Mouse (Mus musculus) CH12.LX (cell line): ENCODE measurements around the gene Alkbh6. TPM values are rescaled to one million over a fixed set of nuclear protein-coding genes. Genes with fewer than 3 reads are reported as not detected.

Experiments
- DNase-seq: peaks from one replicate; pipeline ENCODE4 v3.0.0-alpha.2; 2013; ENCODE audit errors: extremely low read depth
- H3K27ac ChIP-seq: 2 replicates; pipeline ENCODE4 v1.5.1; 2012; ENCODE audit warnings: low read depth, mild to moderate bottlenecking, control low read depth, moderate library complexity; ENCODE audit not compliant: insufficient read depth
- H3K27me3 ChIP-seq: replicated peaks from 2 replicates; pipeline ENCODE3; 2012; ENCODE audit warnings: inconsistent platforms
- H3K36me3 ChIP-seq, 2 experiments: replicated peaks in 1 of 2; 2 replicates each; pipeline versions ENCODE3 to v1.6.1; 2012; ENCODE audit warnings: inconsistent platforms in 1 of 2, low read length in 1 of 2, mild to moderate bottlenecking in 1 of 2, mixed read lengths in 1 of 2, moderate library complexity in 1 of 2; ENCODE audit not compliant: control insufficient read depth in 1 of 2, insufficient read depth in 1 of 2
- H3K4me1 ChIP-seq, 2 experiments: 2 replicates each; pipeline ENCODE4 v1.6.1; 2012; ENCODE audit warnings: inconsistent platforms in 1 of 2, moderate library complexity in 1 of 2; ENCODE audit not compliant: insufficient read depth in 2 of 2, control insufficient read depth in 1 of 2
- H3K4me2 ChIP-seq: 2 replicates; pipeline ENCODE4 v1.6.1; 2012; ENCODE audit warnings: low read depth, mild to moderate bottlenecking, control low read depth; ENCODE audit not compliant: poor library complexity, insufficient read depth, severe bottlenecking
- H3K4me3 ChIP-seq, 3 experiments: fragments of 150-350 bp in 1 of 3; sonication (generic) in 1 of 3; replicated peaks in 1 of 3; 2 replicates each; pipeline versions ENCODE3 to v1.5.1; 2011 to 2012; ENCODE audit warnings: low read depth in 2 of 3, low read length in 2 of 3, mild to moderate bottlenecking in 2 of 3, moderate library complexity in 2 of 3, control low read depth in 1 of 3, improper control_type of control experiment in 1 of 3, inconsistent platforms in 1 of 3, mixed read lengths in 1 of 3; ENCODE audit not compliant: poor library complexity in 1 of 3
- H3K79me2 ChIP-seq: replicated peaks from 2 replicates; pipeline ENCODE4 v1.6.1; 2012; ENCODE audit warnings: mild to moderate bottlenecking, moderate library complexity; ENCODE audit not compliant: control insufficient read depth, poor library complexity, insufficient read depth, severe bottlenecking; ENCODE audit errors: extremely low read depth
- H3K9ac ChIP-seq: 2 replicates; pipeline ENCODE4 v1.6.1; 2012; ENCODE audit warnings: low read depth, mild to moderate bottlenecking, control low read depth, moderate library complexity; ENCODE audit not compliant: insufficient read depth
- H3K9me3 ChIP-seq: replicated peaks from 2 replicates; pipeline ENCODE3; 2012; ENCODE audit warnings: low read length, inconsistent platforms, mixed read lengths
- CHD2 ChIP-seq: IDR thresholded peaks from 2 replicates; pipeline ENCODE4 v1.6.1; 2011; ENCODE audit warnings: low read length, improper control_type of control experiment
- CTCF ChIP-seq, 2 experiments: IDR thresholded peaks in 1 of 2; conservative IDR thresholded peaks in 1 of 2; 2 replicates each; pipeline ENCODE4 v1.5.1; 2011 to 2012; ENCODE audit warnings: low read depth in 2 of 2, low read length in 2 of 2, improper control_type of control experiment in 1 of 2, inconsistent platforms in 1 of 2, mild to moderate bottlenecking in 1 of 2, moderate library complexity in 1 of 2
- E2F4 ChIP-seq: IDR thresholded peaks from 2 replicates; pipeline ENCODE4 v1.6.1; 2011; ENCODE audit warnings: low read depth, low read length, improper control_type of control experiment; ENCODE audit not compliant: insufficient replicate concordance
- EP300 ChIP-seq: IDR thresholded peaks from 2 replicates; pipeline ENCODE4 v1.6.1; 2011; ENCODE audit warnings: low read length, improper control_type of control experiment
- GABPA ChIP-seq: IDR thresholded peaks from 2 replicates; pipeline ENCODE4 v1.6.1; 2012; ENCODE audit warnings: low read depth, low read length, improper control_type of control experiment, inconsistent platforms; ENCODE audit not compliant: insufficient replicate concordance
- HCFC1 ChIP-seq: IDR thresholded peaks from 2 replicates; pipeline ENCODE4 v1.6.1; 2012; ENCODE audit warnings: low read depth, mild to moderate bottlenecking, inconsistent platforms, low read length, improper control_type of control experiment
- JUN ChIP-seq: IDR thresholded peaks from 2 replicates; pipeline ENCODE4 v1.6.1; 2011; ENCODE audit warnings: low read depth, mild to moderate bottlenecking, low read length, improper control_type of control experiment, moderate library complexity; ENCODE audit not compliant: insufficient read depth
- JUND ChIP-seq: conservative IDR thresholded peaks from 2 replicates; pipeline ENCODE4 v1.6.1; 2011; ENCODE audit warnings: low read depth, low read length, improper control_type of control experiment
- KAT2A ChIP-seq: IDR thresholded peaks from 2 replicates; pipeline ENCODE4 v1.6.1; 2012; ENCODE audit warnings: low read length, improper control_type of control experiment, inconsistent platforms; ENCODE audit not compliant: insufficient replicate concordance
- MAX ChIP-seq: IDR thresholded peaks from 2 replicates; pipeline ENCODE4 v1.6.1; 2011; ENCODE audit warnings: low read length, improper control_type of control experiment
- MAZ ChIP-seq: IDR thresholded peaks from 2 replicates; pipeline ENCODE4 v1.6.1; 2012; ENCODE audit warnings: low read depth, mild to moderate bottlenecking, inconsistent platforms, low read length, improper control_type of control experiment, moderate library complexity
- MEF2A ChIP-seq: IDR thresholded peaks from 2 replicates; pipeline ENCODE4 v1.6.1; 2014; ENCODE audit warnings: low read depth, mild to moderate bottlenecking, inconsistent platforms, low read length, improper control_type of control experiment, borderline replicate concordance
- MYC ChIP-seq: IDR thresholded peaks from 2 replicates; pipeline ENCODE4 v1.6.1; 2011; ENCODE audit warnings: low read depth, mild to moderate bottlenecking, improper control_type of control experiment, low read length
- NELFE ChIP-seq: IDR thresholded peaks from 2 replicates; pipeline ENCODE4 v1.6.1; 2011; ENCODE audit warnings: low read depth, low read length, improper control_type of control experiment
- PAX5 ChIP-seq: IDR thresholded peaks from 2 replicates; pipeline ENCODE4 v1.6.1; 2012; ENCODE audit warnings: low read length, inconsistent platforms, mixed read lengths
- POLR2A ChIP-seq: IDR thresholded peaks from 2 replicates; pipeline ENCODE4 v1.6.1; 2011; ENCODE audit warnings: low read depth, mild to moderate bottlenecking, improper control_type of control experiment, low read length
- SIN3A ChIP-seq: IDR thresholded peaks from 2 replicates; pipeline ENCODE4 v1.6.1; 2012; ENCODE audit warnings: low read length, improper control_type of control experiment, inconsistent platforms
- SMC3 ChIP-seq: IDR thresholded peaks from 2 replicates; pipeline ENCODE4 v1.6.1; 2011; ENCODE audit warnings: low read depth, low read length, improper control_type of control experiment
- TBP ChIP-seq: conservative IDR thresholded peaks from 2 replicates; pipeline ENCODE4 v1.6.1; 2011; ENCODE audit warnings: low read depth, low read length, improper control_type of control experiment
- USF2 ChIP-seq: conservative IDR thresholded peaks from 2 replicates; pipeline ENCODE4 v1.6.1; 2011; ENCODE audit warnings: low read depth, low read length, improper control_type of control experiment
- ZC3H11A ChIP-seq: IDR thresholded peaks from 2 replicates; pipeline ENCODE4 v1.6.1; 2012; ENCODE audit warnings: low read depth, mild to moderate bottlenecking, inconsistent platforms, low read length, improper control_type of control experiment
- ZKSCAN1 ChIP-seq: IDR thresholded peaks from 2 replicates; pipeline ENCODE4 v1.6.1; 2012; ENCODE audit warnings: low read depth, inconsistent platforms, low read length, improper control_type of control experiment, borderline replicate concordance
- ZNF384 ChIP-seq: IDR thresholded peaks from 2 replicates; pipeline ENCODE4 v1.6.1; 2012; ENCODE audit warnings: low read depth, low read length, improper control_type of control experiment, inconsistent platforms
- dilution Hi-C: fragments of 300-500 bp; cut with MboI; formaldehyde crosslinking; loops from 2 replicates; pipeline ENCODE4 v1.14.3; 2020; ENCODE audit warnings: low sequenced_read_pairs; ENCODE audit not compliant: extremely low pct_unique_long_range_greater_than_20kb, extremely low pct_ligation_motif_present
- in situ Hi-C: fragments of 300-500 bp; cut with MboI; formaldehyde crosslinking; loops from 3 replicates; pipeline ENCODE4 v1.14.3; 2019; ENCODE audit warnings: low sequenced_read_pairs, low pct_ligation_motif_present, low pct_unique_long_range_greater_than_20kb, mixed read lengths
- polyA plus RNA-seq: library from polyadenylated mRNA; unstranded; fragments of >175 nt; gene quantifications from 2 replicates; pipeline ENCODE4 v1.2.1, GENCODE M21; 2012; ENCODE audit warnings: low read depth; ENCODE audit not compliant: insufficient read length
- total RNA-seq, 2 experiments: library from RNA; depleted of rRNA; stranded (reverse); fragments of 300-350 nt in 1 of 2; fragments of >200 nt in 1 of 2; gene quantifications; 2 replicates each; pipeline ENCODE4 v1.2.3; 2012 to 2014

The Alkbh6 gene
- total and polyA plus RNA-seq, 3 experiments = 25.2 to 35.7 (median 28.8) TPM

GRCm38 (mm10) chr7:30309395-30310129 lies 1.0 kb downstream of the Alkbh6 start:
- in situ Hi-C loops = no loop called here
- Histone ChIP-seq H3K27ac (no peak overlapping the region), H3K9ac (peak overlapping the region; percentile 66), H3K79me2 (peaks cover 6% of the 10 kb centered on the region), H3K36me3 (peaks cover 15 to 46% of the 10 kb centered on the region in 2 experiments), H3K4me3 (peak overlapping the region; percentile 75 to 96 (median 85)), H3K9me3 (no peaks in the 10 kb centered on the region), H3K4me1 (peaks cover 11 to 29% of the 10 kb centered on the region in 2 experiments), H3K27me3 (peaks cover 5% of the 10 kb centered on the region), H3K4me2 (peak overlapping the region; percentile 76)
- dilution Hi-C loops = no loop called here
- no peak for DNase-seq
- TF ChIP-seq CHD2 (no peak), MEF2A (no peak), NELFE (no peak), CTCF (conservative IDR thresholded peaks at IDR 0.05 in 1 of 2, IDR thresholded peaks at IDR 0.05 in 1 of 2; ENCODE audit: low read depth in 2 of 2, low read length in 2 of 2) (no peak), JUND (no peak), MAZ (no peak), HCFC1 (no peak), GABPA (no peak), EP300 (no peak), ZNF384 (no peak), KAT2A (no peak), ZC3H11A (no peak), MYC (no peak)

GRCm38 (mm10) chr7:30310136-30310535 lies 1.6 kb downstream of the Alkbh6 start:
- no peak overlapping the region for H3K4me2 ChIP-seq
- peaks cover 15 to 50% of the 10 kb centered on the region in 2 experiments for H3K36me3 ChIP-seq
- peaks cover 5% of the 10 kb centered on the region for H3K27me3 ChIP-seq
- dilution Hi-C loops = no loop called here
- no peak overlapping the region for H3K9ac ChIP-seq
- peaks cover 11 to 29% of the 10 kb centered on the region in 2 experiments for H3K4me1 ChIP-seq
- no peak overlapping the region for H3K27ac ChIP-seq
- H3K79me2 ChIP-seq = peaks cover 6% of the 10 kb centered on the region
- no peak overlapping the region for H3K4me3 ChIP-seq
- H3K9me3 ChIP-seq = no peaks in the 10 kb centered on the region
- no peak for TF ChIP-seq MAX
- TF ChIP-seq HCFC1 = no peak
- no peak for TF ChIP-seq MEF2A
- TF ChIP-seq USF2 = no peak
- TF ChIP-seq PAX5 = no peak
- TF ChIP-seq TBP = no peak
- TF ChIP-seq SIN3A = no peak
- no peak for TF ChIP-seq CHD2
- no peak for TF ChIP-seq ZC3H11A
- no peak for TF ChIP-seq E2F4
- TF ChIP-seq GABPA = no peak
- no peak for TF ChIP-seq JUN
- no peak for TF ChIP-seq ZKSCAN1
- no peak for TF ChIP-seq POLR2A
- TF ChIP-seq SMC3 = no peak
- DNase-seq = no peak
- in situ Hi-C loops = no loop called here
